Mouse (Mus musculus): Measurements from ENCODE around the gene Tmem260.
A peak's percentile ranks its signal among the peaks of the same experiment; 100 is the strongest.

The Tmem260 gene

GRCm38 (mm10) chr14:48481591-48481990 is 35.7 kb downstream of the Tmem260 start:
- peak in 1 of 2 experiments; percentile 16 for DNase-seq (ENCODE audit: low spot score in 2 of 2)

- no peak for DNase-seq (ENCODE audit: low spot score in 2 of 2)
Measured at GRCm38 (mm10) chr14:48482762-48483161, 36.8 kb downstream of the Tmem260 start.

GRCm38 (mm10) chr14:48493896-48494295 is 48.0 kb downstream of the Tmem260 start:
- DNase-seq (ENCODE audit: low spot score in 2 of 2), result peak in 1 of 2 experiments; percentile 23

- no peak for DNase-seq (ENCODE audit: low spot score in 2 of 2)
Measured at GRCm38 (mm10) chr14:48502573-48502972, 56.6 kb downstream of the Tmem260 start.

GRCm38 (mm10) chr14:48503691-48504565 is 58.0 kb downstream of the Tmem260 start:
- DNase-seq (ENCODE audit: low spot score in 2 of 2), result no peak

- DNase-seq (ENCODE audit: low spot score in 2 of 2), result no peak
Measured at GRCm38 (mm10) chr14:48504566-48504950, 58.6 kb downstream of the Tmem260 start.

GRCm38 (mm10) chr14:48505606-48506005 is 59.7 kb downstream of the Tmem260 start:
- no peak for DNase-seq (ENCODE audit: low spot score in 2 of 2)

- DNase-seq (ENCODE audit: low spot score in 2 of 2), result no peak
Measured at GRCm38 (mm10) chr14:48507376-48507775, 61.5 kb downstream of the Tmem260 start.

GRCm38 (mm10) chr14:48509131-48509530 is 63.2 kb downstream of the Tmem260 start:
- DNase-seq (ENCODE audit: low spot score in 2 of 2), result no peak

GRCm38 (mm10) chr14:48513098-48513823 is 67.3 kb downstream of the Tmem260 start:
- DNase-seq (ENCODE audit: low spot score in 2 of 2), result no peak

- DNase-seq (ENCODE audit: low spot score in 2 of 2), result no peak
Measured at GRCm38 (mm10) chr14:48513824-48514493, 68.0 kb downstream of the Tmem260 start.

- no peak for DNase-seq (ENCODE audit: low spot score in 2 of 2)
Measured at GRCm38 (mm10) chr14:48514620-48515019, 68.7 kb downstream of the Tmem260 start.

GRCm38 (mm10) chr14:48515538-48515937 is 69.6 kb downstream of the Tmem260 start:
- DNase-seq (ENCODE audit: low spot score in 2 of 2), result no peak

GRCm38 (mm10) chr14:48523361-48523760 is 77.4 kb downstream of the Tmem260 start:
- no peak for DNase-seq (ENCODE audit: low spot score in 2 of 2)

- peak in 1 of 2 experiments; percentile 51 for DNase-seq (ENCODE audit: low spot score in 2 of 2)
Measured at GRCm38 (mm10) chr14:48524135-48524534, 78.2 kb downstream of the Tmem260 start.

- no peak for DNase-seq (ENCODE audit: low spot score in 2 of 2)
Measured at GRCm38 (mm10) chr14:48525055-48525454, 79.1 kb downstream of the Tmem260 start.

GRCm38 (mm10) chr14:48530629-48531028 is 84.7 kb downstream of the Tmem260 start:
- DNase-seq (ENCODE audit: low spot score in 2 of 2), result no peak

GRCm38 (mm10) chr14:48537795-48538766 is 92.2 kb downstream of the Tmem260 start:
- DNase-seq (ENCODE audit: low spot score in 2 of 2), result no peak

- no peak for DNase-seq (ENCODE audit: low spot score in 2 of 2)
Measured at GRCm38 (mm10) chr14:48545166-48545565, 99.2 kb downstream of the Tmem260 start.

- no peak for DNase-seq (ENCODE audit: low spot score in 2 of 2)
Measured at GRCm38 (mm10) chr14:48546009-48546408, 100.1 kb downstream of the Tmem260 start.

- DNase-seq (ENCODE audit: low spot score in 2 of 2), result no peak
Measured at GRCm38 (mm10) chr14:48549703-48550102, 103.8 kb downstream of the Tmem260 start.
